Mouse (Mus musculus): ENCODE measurements around the gene Gm20388. TPM values are rescaled to one million over a fixed set of nuclear protein-coding genes. Genes with fewer than 3 reads are reported as not detected.
A peak's percentile ranks its signal among the peaks of the same experiment; 100 is the strongest.

Gm20388 gene
- polyA plus RNA-seq, 1 experiment from 2014 or later = 47.1 TPM

DNA sequence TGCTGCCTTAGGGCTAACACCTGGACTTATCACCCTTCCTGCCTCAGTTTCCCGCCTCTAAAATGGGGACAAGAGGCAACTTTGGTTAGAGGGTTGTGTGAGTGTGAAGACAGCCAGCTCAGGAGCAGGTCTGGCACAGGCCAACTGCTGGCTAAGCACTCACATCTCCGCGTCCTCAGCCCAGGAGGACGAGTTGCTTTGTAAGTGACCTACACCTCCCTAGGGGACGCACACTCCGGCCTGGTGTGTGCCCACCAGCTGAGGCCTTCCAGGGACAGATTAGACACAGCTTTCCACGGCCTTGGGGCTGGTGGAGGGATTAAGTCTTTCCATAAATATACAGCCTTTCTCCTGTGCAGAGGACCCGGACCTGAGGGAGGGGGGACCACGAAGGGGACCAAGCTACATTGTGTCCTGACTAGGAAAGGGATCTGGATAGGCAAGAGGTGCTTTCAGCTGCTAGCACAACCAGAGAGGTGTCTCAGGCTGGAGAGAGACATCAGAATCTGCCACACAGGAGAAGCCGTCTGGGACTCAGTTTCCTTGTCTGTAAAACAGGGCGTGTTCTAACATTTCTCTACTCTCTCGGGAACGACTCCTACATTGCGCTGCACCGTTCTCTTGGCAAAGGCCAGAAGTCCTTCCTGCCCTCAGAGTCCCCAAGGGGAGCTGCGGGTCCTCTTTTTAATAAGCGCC lies 722.5 kb downstream of the Gm20388 start:
- no peaks in the 10 kb centered on the region for H3K79me2 ChIP-seq (ENCODE audit: inconsistent target)
- no peak overlapping the region for H3K4me3 ChIP-seq (ENCODE audit: inconsistent target)
- no peaks in the 10 kb centered on the region for H3K36me3 ChIP-seq (ENCODE audit: inconsistent target)
- no peak overlapping the region for H3K27ac ChIP-seq
- 68% methylated on average over 17 of the region's 17 CpGs for WGBS (ENCODE audit: missing documents)

- Histone ChIP-seq H3K27ac (no peak overlapping the region), H3K4me3 (ENCODE audit: inconsistent target) (peak overlapping the region; percentile 13; the same call in 1 of the 2 replicates), H3K79me2 (ENCODE audit: inconsistent target) (no peaks in the 10 kb centered on the region), H3K36me3 (ENCODE audit: inconsistent target) (no peaks in the 10 kb centered on the region)
- WGBS (ENCODE audit: missing documents) = 4% methylated on average over 43 of the region's 44 CpGs
Observed at GRCm38 (mm10) chr8:120633665-120634271, 723.1 kb downstream of the Gm20388 start.

- WGBS (ENCODE audit: missing documents) = 2% methylated on average over 38 of the region's 42 CpGs
- no peaks in the 10 kb centered on the region for H3K79me2 ChIP-seq (ENCODE audit: inconsistent target)
- peak overlapping the region; percentile 4; the same call in 1 of the 2 replicates for H3K4me3 ChIP-seq (ENCODE audit: inconsistent target)
Observed at GRCm38 (mm10) chr8:120634329-120634839, 723.7 kb downstream of the Gm20388 start.

DNA sequence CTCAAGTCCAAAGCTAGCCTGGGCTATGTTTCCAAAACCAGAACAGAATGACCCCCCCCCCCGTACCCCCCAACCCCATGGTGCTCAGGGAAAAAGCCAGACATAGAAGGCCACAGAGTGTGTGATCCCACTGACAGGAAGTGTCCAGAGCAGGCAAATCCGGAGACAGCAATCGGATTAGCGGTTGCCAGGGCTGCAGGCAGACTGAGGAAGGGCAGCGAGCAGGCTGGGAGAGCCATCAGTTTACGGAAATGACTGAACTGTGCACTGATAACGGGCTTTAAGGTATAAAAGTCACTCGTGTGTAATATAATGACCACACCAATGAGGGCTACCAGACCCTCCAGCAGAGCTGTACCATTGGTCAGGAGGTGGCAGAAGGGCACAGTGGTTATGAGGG lies 730.6 kb downstream of the Gm20388 start:
- H3K36me3 ChIP-seq (ENCODE audit: inconsistent target) = no peaks in the 10 kb centered on the region
- WGBS (ENCODE audit: missing documents) = 72% methylated on average over 8 of the region's 8 CpGs
- H3K4me3 ChIP-seq (ENCODE audit: inconsistent target) = no peak overlapping the region
- no peaks in the 10 kb centered on the region for H3K79me2 ChIP-seq (ENCODE audit: inconsistent target)
- no peak overlapping the region for H3K27ac ChIP-seq

More at GRCm38 (mm10) chr8:120634329-120634839, 723.7 kb downstream of the Gm20388 start:
- Histone ChIP-seq H3K36me3 (ENCODE audit: inconsistent target) (no peaks in the 10 kb centered on the region), H3K27ac (no peak overlapping the region)

GRCm38 (mm10) chr8:120642031-120642662 lies 731.5 kb downstream of the Gm20388 start:
- 82% methylated on average over 10 of the region's 10 CpGs for WGBS (ENCODE audit: missing documents)
- no peak overlapping the region for H3K27ac ChIP-seq
- no peak overlapping the region for H3K4me3 ChIP-seq (ENCODE audit: inconsistent target)
- no peaks in the 10 kb centered on the region for H3K79me2 ChIP-seq (ENCODE audit: inconsistent target)
- H3K36me3 ChIP-seq (ENCODE audit: inconsistent target) = no peaks in the 10 kb centered on the region

DNA sequence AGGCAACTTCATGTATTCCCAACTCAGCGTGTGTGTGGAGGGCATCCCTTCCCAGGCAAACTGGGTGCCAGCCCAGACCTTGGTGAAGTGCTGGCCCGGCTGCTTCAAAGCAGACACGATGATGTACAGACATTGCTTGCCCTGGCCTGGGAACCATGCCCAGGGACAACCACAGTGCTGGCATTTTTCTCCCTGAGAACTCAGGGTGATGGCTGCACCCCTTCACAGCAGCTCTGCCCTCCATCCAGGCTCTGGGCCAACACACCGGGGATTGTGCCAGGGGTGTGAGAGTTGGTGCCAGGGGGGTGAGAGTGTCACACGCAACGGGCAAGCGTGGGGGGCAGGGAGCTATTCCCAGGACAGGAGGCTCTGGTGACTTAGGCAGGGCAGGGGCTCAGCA lies 734.0 kb downstream of the Gm20388 start:
- Histone ChIP-seq H3K79me2 (ENCODE audit: inconsistent target) (no peaks in the 10 kb centered on the region), H3K4me3 (ENCODE audit: inconsistent target) (no peak overlapping the region), H3K36me3 (ENCODE audit: inconsistent target) (no peaks in the 10 kb centered on the region), H3K27ac (no peak overlapping the region)
- WGBS (ENCODE audit: missing documents) = 36% methylated on average over 7 of the region's 7 CpGs

DNA sequence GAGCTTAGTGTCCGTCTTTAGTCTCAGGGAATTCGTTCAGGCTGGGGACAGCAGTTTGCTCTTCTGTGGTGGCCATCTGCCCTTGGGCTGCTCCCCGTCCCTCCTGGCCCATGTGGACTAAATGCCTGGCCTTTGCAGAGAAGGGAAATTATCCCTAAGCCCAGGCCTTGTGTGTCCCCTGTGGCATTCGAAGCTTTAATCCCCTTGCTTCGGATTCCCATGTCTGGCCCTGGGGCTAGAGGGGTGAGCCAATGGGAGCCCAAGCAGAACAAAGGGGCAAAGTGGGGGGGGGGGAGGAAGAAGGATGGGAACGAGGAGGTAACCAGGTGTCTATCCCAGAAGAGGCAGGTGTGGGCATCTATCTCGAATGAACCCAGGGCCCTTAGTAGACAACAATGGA lies 736.9 kb downstream of the Gm20388 start, which contains the start of gene 1190005I06Rik:
1190005I06Rik (minus strand) TSS at position 101 of the 400 bp plus-strand sequence.
- Histone ChIP-seq H3K27ac (no peak within 1 kb of the TSS), H3K79me2 (ENCODE audit: inconsistent target) (no peaks in the 10 kb centered on the region), H3K4me3 (ENCODE audit: inconsistent target) (no peak within 1 kb of the TSS), H3K36me3 (ENCODE audit: inconsistent target) (no peaks in the 10 kb centered on the region)
- WGBS (ENCODE audit: missing documents) = 96% methylated on average over 7 of the region's 7 CpGs

DNA sequence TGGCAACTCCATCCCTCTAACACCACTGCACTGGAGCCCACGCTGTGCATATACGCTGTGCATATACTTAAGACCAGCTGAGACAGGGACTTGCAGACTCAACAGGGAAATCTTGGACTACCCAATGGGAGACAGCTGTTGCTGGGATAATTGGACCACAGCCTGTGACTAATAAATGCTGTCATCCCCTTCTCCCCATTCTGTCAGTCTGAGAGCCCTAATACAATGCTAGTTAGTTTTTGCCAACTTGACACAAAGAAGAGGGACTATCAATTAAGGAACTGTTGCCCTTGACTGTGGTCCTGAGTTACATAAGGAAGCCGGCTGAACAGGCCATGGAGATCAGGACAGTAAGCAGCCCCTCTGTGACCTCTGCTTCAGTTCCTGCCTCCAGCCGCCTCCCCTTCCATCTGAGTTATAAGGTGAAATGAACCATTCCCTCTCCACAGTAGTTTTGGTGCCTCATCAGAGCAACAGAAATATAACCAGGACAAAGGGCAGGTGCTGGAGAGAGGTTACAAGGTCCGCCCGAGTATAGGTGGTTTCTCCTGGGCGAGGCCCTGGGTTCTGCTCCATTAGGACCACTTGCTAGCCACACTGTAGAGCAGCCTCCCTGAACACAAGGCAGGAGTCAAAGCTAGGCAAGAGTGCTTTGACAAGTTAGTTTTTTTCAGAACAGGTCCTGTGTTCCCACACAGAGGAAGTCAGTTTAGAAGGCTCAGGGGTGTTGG lies 745.8 kb downstream of the Gm20388 start:
- Histone ChIP-seq H3K27ac (no peak overlapping the region), H3K4me3 (ENCODE audit: inconsistent target) (no peak overlapping the region), H3K36me3 (ENCODE audit: inconsistent target) (peaks cover 53% of the 10 kb centered on the region), H3K79me2 (ENCODE audit: inconsistent target) (peaks cover 46% of the 10 kb centered on the region)
- WGBS (ENCODE audit: missing documents) = 87% methylated on average over 7 of the region's 7 CpGs

- H3K4me3 ChIP-seq (ENCODE audit: inconsistent target) = no peak overlapping the region
- 96% methylated on average over 8 of the region's 8 CpGs for WGBS (ENCODE audit: missing documents)
- peaks cover 53% of the 10 kb centered on the region for H3K36me3 ChIP-seq (ENCODE audit: inconsistent target)
- H3K27ac ChIP-seq = no peak overlapping the region
- peaks cover 56% of the 10 kb centered on the region for H3K79me2 ChIP-seq (ENCODE audit: inconsistent target)
Observed at GRCm38 (mm10) chr8:120657415-120657814, 746.8 kb downstream of the Gm20388 start.

DNA sequence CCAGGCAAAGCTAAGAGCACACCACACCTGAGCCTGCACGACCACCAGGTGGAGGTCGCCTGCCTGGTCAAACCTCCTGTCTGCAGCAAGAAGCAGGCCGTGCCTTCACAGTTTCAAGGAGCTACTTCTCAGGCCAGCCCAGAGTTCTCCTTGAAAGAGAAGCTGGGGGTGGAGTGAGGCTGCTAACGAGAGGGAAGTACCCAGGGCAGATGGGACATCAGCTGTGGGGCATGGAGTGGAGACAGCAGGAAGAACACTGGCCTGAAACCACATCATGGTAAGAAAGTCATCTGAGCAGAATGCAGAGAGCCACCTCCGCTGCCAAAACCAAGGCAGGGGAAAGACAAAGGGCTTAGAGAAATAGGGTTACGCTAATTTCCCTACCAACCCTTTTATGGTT lies 753.9 kb downstream of the Gm20388 start:
- Histone ChIP-seq H3K4me3 (ENCODE audit: inconsistent target) (no peak overlapping the region), H3K27ac (peak overlapping the region; percentile 32), H3K36me3 (ENCODE audit: inconsistent target) (no peaks in the 10 kb centered on the region; the same call in 1 of the 2 replicates), H3K79me2 (ENCODE audit: inconsistent target) (peaks cover 89% of the 10 kb centered on the region)
- WGBS (ENCODE audit: missing documents) = 38% methylated on average over 5 of the region's 6 CpGs

- Histone ChIP-seq H3K27ac (peak overlapping the region; percentile 32), H3K79me2 (ENCODE audit: inconsistent target) (peaks cover 89% of the 10 kb centered on the region), H3K36me3 (ENCODE audit: inconsistent target) (peaks cover 12% of the 10 kb centered on the region), H3K4me3 (ENCODE audit: inconsistent target) (no peak overlapping the region)
- WGBS (ENCODE audit: missing documents) = 74% methylated on average over 3 of the region's 3 CpGs
Observed at GRCm38 (mm10) chr8:120665726-120666455, 755.2 kb downstream of the Gm20388 start.

DNA sequence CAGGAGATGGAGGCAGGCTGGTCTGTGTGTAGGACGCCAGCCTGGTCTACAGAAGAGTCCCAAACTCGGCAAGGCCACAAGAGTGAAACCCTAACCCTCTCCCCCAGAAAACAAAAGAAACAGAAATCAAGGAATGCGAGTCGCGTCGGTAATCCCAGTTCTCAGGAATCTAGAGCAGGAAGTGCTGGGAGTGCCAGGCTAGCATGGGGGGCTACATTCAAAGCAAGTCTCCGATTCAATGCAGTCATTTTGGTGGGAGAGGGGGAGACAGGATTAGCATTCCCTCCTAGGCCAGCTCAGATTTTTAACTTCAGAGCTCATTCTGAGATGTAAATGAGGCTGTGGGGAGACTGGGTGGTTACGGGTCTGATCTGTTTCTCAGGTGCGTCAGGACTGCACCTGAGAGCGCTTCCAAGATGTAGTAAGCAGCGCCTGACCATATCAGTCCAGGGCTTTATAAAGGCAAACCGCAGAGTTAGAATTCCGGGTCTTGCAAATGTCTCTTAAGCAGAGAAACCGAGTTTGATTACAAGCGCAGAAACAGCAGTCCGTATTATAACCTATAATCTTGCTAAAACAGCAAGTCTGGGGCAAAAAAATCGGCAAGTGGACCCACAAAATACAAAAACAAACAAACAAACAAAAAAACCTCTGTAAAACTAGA lies 756.3 kb downstream of the Gm20388 start:
- Histone ChIP-seq H3K36me3 (ENCODE audit: inconsistent target) (peaks cover 20% of the 10 kb centered on the region), H3K4me3 (ENCODE audit: inconsistent target) (peak overlapping the region; percentile 74), H3K79me2 (ENCODE audit: inconsistent target) (peaks cover 89% of the 10 kb centered on the region), H3K27ac (peak overlapping the region; percentile 39)
- WGBS (ENCODE audit: missing documents) = 22% methylated on average over 17 of the region's 17 CpGs

DNA sequence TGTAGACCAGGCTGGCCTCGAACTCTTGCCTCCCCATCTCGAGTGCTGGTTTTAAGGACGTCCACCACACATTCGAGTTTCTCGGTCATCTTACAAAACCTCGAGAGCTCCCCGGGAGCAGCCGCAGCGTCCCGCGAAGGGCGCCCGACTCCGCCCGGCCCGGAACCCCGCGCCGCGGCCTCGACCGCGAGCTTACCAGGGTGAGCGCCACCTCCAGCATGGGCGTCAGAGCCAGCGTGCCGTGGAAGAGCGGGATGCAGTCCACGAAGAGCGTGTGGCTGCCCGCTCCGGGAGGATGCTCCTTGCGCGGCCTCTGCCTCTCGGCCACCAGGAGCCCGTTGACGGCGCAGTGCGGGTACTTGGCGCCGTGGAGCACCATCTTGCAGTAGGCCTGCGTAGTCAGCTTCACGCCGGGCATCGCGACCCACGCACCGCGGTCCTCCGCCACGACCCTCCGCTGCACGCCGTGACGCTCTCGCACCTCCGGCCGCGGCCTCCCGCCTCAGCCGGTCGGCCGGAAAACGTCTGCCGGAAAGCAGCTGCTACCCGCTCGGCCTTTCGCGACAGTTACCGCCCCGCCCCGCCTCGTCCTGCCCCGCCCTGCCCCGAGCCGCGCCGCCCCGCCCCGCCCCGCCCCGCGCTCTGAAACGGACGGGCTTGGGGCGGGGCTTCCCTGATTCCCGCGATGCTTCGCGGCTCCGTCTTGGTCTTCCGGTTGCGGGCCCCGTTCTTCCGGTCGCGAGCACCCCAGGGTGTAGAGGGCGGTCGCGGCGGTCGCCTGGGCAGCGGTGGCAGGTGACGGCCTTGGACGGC lies 757.1 kb downstream of the Gm20388 start, which contains the start of the genes Gm27021 and Cox4i1:
Gm27021 (minus strand) TSS at position 519 of the 813 bp plus-strand sequence.
Cox4i1 (plus strand) TSS at position 662 of the 813 bp plus-strand sequence.
- peak within 1 kb of the TSS; percentile 74 for H3K4me3 ChIP-seq (ENCODE audit: inconsistent target)
- under 1% methylated on average over 92 of the region's 105 CpGs for WGBS (ENCODE audit: missing documents)
- H3K27ac ChIP-seq = peak within 1 kb of the TSS; percentile 39
- H3K36me3 ChIP-seq (ENCODE audit: inconsistent target) = peaks cover 29% of the 10 kb centered on the region
- peaks cover 89% of the 10 kb centered on the region for H3K79me2 ChIP-seq (ENCODE audit: inconsistent target)

All from macrophage (primary cell).